Mouse (Mus musculus): Measurements from ENCODE around the gene Tmem205. TPM values are rescaled to one million over a fixed set of nuclear protein-coding genes. Genes with fewer than 3 reads are reported as not detected.

Tmem205 gene
- polyA plus RNA-seq, 1 experiment from 2014 or later: 42.2 TPM

GRCm38 (mm10) chr9:21904031-21904430 is 23.3 kb downstream of the Tmem205 start:
- H3K4me3 ChIP-seq: no peak overlapping the region
- no peaks in the 10 kb centered on the region for H3K9me3 ChIP-seq (replicated peaks)
- WGBS: 87% methylated on average over 4 of the region's 4 CpGs
- no peak overlapping the region for H3K9ac ChIP-seq
- no peak overlapping the region for H3K4me2 ChIP-seq
- H3K4me1 ChIP-seq: no peaks in the 10 kb centered on the region
- no peak for ATAC-seq
- no peak overlapping the region for H3K27ac ChIP-seq
- H3K27me3 ChIP-seq: peaks cover 20% of the 10 kb centered on the region
- H3K36me3 ChIP-seq (ENCODE audit: poor library complexity, severe bottlenecking): no peaks in the 10 kb centered on the region

- WGBS: 16% methylated on average over 10 of the region's 10 CpGs
- H3K4me2 ChIP-seq: peak overlapping the region; percentile 53
- H3K9me3 ChIP-seq (replicated peaks): no peaks in the 10 kb centered on the region
- H3K9ac ChIP-seq: 0 out of 2 replicates have a peak overlapping the region, but pooled peaks have one; percentile 9
- ATAC-seq: peak; percentile 93
- no peaks in the 10 kb centered on the region for H3K36me3 ChIP-seq (ENCODE audit: poor library complexity, severe bottlenecking)
- no peak overlapping the region for H3K27ac ChIP-seq
- H3K4me1 ChIP-seq: no peaks in the 10 kb centered on the region
- H3K4me3 ChIP-seq: peak overlapping the region; percentile 37
- H3K27me3 ChIP-seq: peaks cover 36% of the 10 kb centered on the region
Measured at GRCm38 (mm10) chr9:21901223-21901820, 26.0 kb downstream of the Tmem205 start.

GRCm38 (mm10) chr9:21889229-21889628 is 38.1 kb downstream of the Tmem205 start:
- Histone ChIP-seq H3K4me2 (no peak overlapping the region), H3K27ac (no peak overlapping the region), H3K4me1 (no peaks in the 10 kb centered on the region), H3K9ac (no peak overlapping the region), H3K27me3 (peaks cover 7% of the 10 kb centered on the region), H3K36me3 (ENCODE audit: poor library complexity, severe bottlenecking) (no peaks in the 10 kb centered on the region), H3K9me3 (replicated peaks) (no peaks in the 10 kb centered on the region), H3K4me3 (no peak overlapping the region)
- 69% methylated on average over 3 of the region's 3 CpGs for WGBS
- ATAC-seq: no peak

- no peak for ATAC-seq
- Histone ChIP-seq H3K9me3 (replicated peaks) (no peaks in the 10 kb centered on the region), H3K27ac (no peak overlapping the region), H3K4me1 (no peaks in the 10 kb centered on the region), H3K4me2 (no peak overlapping the region), H3K9ac (no peak overlapping the region), H3K36me3 (ENCODE audit: poor library complexity, severe bottlenecking) (no peaks in the 10 kb centered on the region), H3K4me3 (no peak overlapping the region), H3K27me3 (no peaks in the 10 kb centered on the region)
- 60% methylated on average over 3 of the region's 3 CpGs for WGBS
Measured at GRCm38 (mm10) chr9:21876601-21877000, 50.8 kb downstream of the Tmem205 start.

- no peak overlapping the region for H3K4me3 ChIP-seq
- no peaks in the 10 kb centered on the region for H3K27me3 ChIP-seq
- 66% methylated on average over 4 of the region's 4 CpGs for WGBS
- no peaks in the 10 kb centered on the region for H3K4me1 ChIP-seq
- no peak overlapping the region for H3K9ac ChIP-seq
- no peak overlapping the region for H3K4me2 ChIP-seq
- no peaks in the 10 kb centered on the region for H3K9me3 ChIP-seq (replicated peaks)
- no peak overlapping the region for H3K27ac ChIP-seq
- no peaks in the 10 kb centered on the region for H3K36me3 ChIP-seq (ENCODE audit: poor library complexity, severe bottlenecking)
- no peak for ATAC-seq
Measured at GRCm38 (mm10) chr9:21872204-21872603, 55.2 kb downstream of the Tmem205 start.

Other genes with a start within 250 kb of the Tmem205 start
- 21.2 and 26.3 TPM in 2 replicates for gene Ldlr, start 204.1 kb downstream of the Tmem205 start, polyA plus RNA-seq (2015; fragmentation: Nextera tagmentation; extraction: Ambion mirVana)
- gene Spc24, start 167.3 kb downstream of the Tmem205 start, polyA plus RNA-seq (2015; fragmentation: Nextera tagmentation; extraction: Ambion mirVana): 95.6 and 95.7 TPM in 2 replicates
- gene Kank2, start 128.8 kb downstream of the Tmem205 start, polyA plus RNA-seq (2015; fragmentation: Nextera tagmentation; extraction: Ambion mirVana): 2.6 and 3.1 TPM in 2 replicates
- 0.21 TPM in 1 of 2 replicates, not detected in the other for gene Angptl8, start 92.0 kb downstream of the Tmem205 start, polyA plus RNA-seq (2015; fragmentation: Nextera tagmentation; extraction: Ambion mirVana)
- 12.5 and 13.9 TPM in 2 replicates for gene Dock6, start 74.9 kb downstream of the Tmem205 start, polyA plus RNA-seq (2015; fragmentation: Nextera tagmentation; extraction: Ambion mirVana)
- gene Rab3d, start 9.4 kb downstream of the Tmem205 start, polyA plus RNA-seq (2015; fragmentation: Nextera tagmentation; extraction: Ambion mirVana): 18.3 and 21.0 TPM in 2 replicates
- gene Ccdc159, start 85 bp downstream of the Tmem205 start, polyA plus RNA-seq (2015; fragmentation: Nextera tagmentation; extraction: Ambion mirVana): 5.0 and 6.6 TPM in 2 replicates
- gene Plppr2, start 9.5 kb upstream of the Tmem205 start, polyA plus RNA-seq (2015; fragmentation: Nextera tagmentation; extraction: Ambion mirVana): 37.8 and 44.1 TPM in 2 replicates
- gene Swsap1, start 28.2 kb upstream of the Tmem205 start, polyA plus RNA-seq (2015; fragmentation: Nextera tagmentation; extraction: Ambion mirVana): 8.6 and 12.1 TPM in 2 replicates
- gene Epor, start 36.0 kb upstream of the Tmem205 start, polyA plus RNA-seq (2015; fragmentation: Nextera tagmentation; extraction: Ambion mirVana): 0.99 and 1.9 TPM in 2 replicates
- gene Rgl3, start 61.9 kb upstream of the Tmem205 start, polyA plus RNA-seq (2015; fragmentation: Nextera tagmentation; extraction: Ambion mirVana): 1.1 and 1.2 TPM in 2 replicates
- gene Ccdc151, start 75.1 kb upstream of the Tmem205 start, polyA plus RNA-seq (2015; fragmentation: Nextera tagmentation; extraction: Ambion mirVana): 4.0 and 4.6 TPM in 2 replicates
- gene Prkcsh, start 75.2 kb upstream of the Tmem205 start, polyA plus RNA-seq (2015; fragmentation: Nextera tagmentation; extraction: Ambion mirVana): 84.2 and 89.6 TPM in 2 replicates
- gene Elavl3, start 124.5 kb upstream of the Tmem205 start, polyA plus RNA-seq (2015; fragmentation: Nextera tagmentation; extraction: Ambion mirVana): 63.7 and 66.4 TPM in 2 replicates
- gene Gm49318, start 143.7 kb upstream of the Tmem205 start, polyA plus RNA-seq (2015; fragmentation: Nextera tagmentation; extraction: Ambion mirVana): not detected in 2 replicates
- 17.1 and 18.9 TPM in 2 replicates for gene Zfp653, start 143.8 kb upstream of the Tmem205 start, polyA plus RNA-seq (2015; fragmentation: Nextera tagmentation; extraction: Ambion mirVana)
- 47.7 and 51.5 TPM in 2 replicates for gene Ecsit, start 157.9 kb upstream of the Tmem205 start, polyA plus RNA-seq (2015; fragmentation: Nextera tagmentation; extraction: Ambion mirVana)
- 1.8 and 2.2 TPM in 2 replicates for gene Cnn1, start 171.7 kb upstream of the Tmem205 start, polyA plus RNA-seq (2015; fragmentation: Nextera tagmentation; extraction: Ambion mirVana)
- gene Elof1, start 189.6 kb upstream of the Tmem205 start, polyA plus RNA-seq (2015; fragmentation: Nextera tagmentation; extraction: Ambion mirVana): 206 and 210 TPM in 2 replicates
- gene Acp5, start 208.2 kb upstream of the Tmem205 start, polyA plus RNA-seq (2015; fragmentation: Nextera tagmentation; extraction: Ambion mirVana): 0.81 and 1.2 TPM in 2 replicates
- gene Pigyl, start 229.3 kb upstream of the Tmem205 start, polyA plus RNA-seq (2015; fragmentation: Nextera tagmentation; extraction: Ambion mirVana): 79.3 and 87.5 TPM in 2 replicates